In genomic region chr10:127391774-127392173, GRCm38 (mm10) we compare ENCODE assay signal across 31 mouse cellular contexts. TPM values are rescaled to one million over a fixed set of nuclear protein-coding genes. Genes with fewer than 3 reads are reported as not detected.
DNase-seq lines count a peak whose midpoint lies in the region; ATAC-seq and TF ChIP-seq lines count a peak whose summit lies in the region.
"Had no signal": no experiment of that assay in that cellular context is flagged by ENCODE, and none has a peak within 500 bp of the region (broad histone marks: within the 10 kb centered on the region; RNA-seq: fewer than 3 reads in every experiment).

No protein-coding gene starts in this region.

- H3K4me3 ChIP-seq in kidney, adult 2 months (ENCODE audit: insufficient read depth, low read depth, low read length) = no peak overlapping the region
- no peak overlapping the region for H3K4me3 ChIP-seq in kidney, embryonic 16.5 days (ENCODE audit: low read length)
- H3K4me3 ChIP-seq in liver, postnatal 0 days (ENCODE audit: low read depth, low read length) = no peak overlapping the region
- no peak overlapping the region for H3K4me3 ChIP-seq in liver, embryonic 11.5 days (ENCODE audit: low read depth, low read length)
- no peak overlapping the region for H3K4me3 ChIP-seq in ES-E14 (ENCODE audit: insufficient read depth in 1 of 2, low read depth in 1 of 2, low read length in 2 of 2, poor library complexity in 1 of 2, severe bottlenecking in 1 of 2)
- H3K4me3 ChIP-seq in small intestine, adult 2 months (ENCODE audit: low read depth, low read length) = no peak overlapping the region
- H3K4me3 ChIP-seq: forebrain, embryonic 15.5 days; heart, embryonic 13.5 days; limb, embryonic 10.5 days; liver, embryonic 13.5 days; lung, embryonic 15.5 days had no signal

- H3K9me3 ChIP-seq in kidney, embryonic 16.5 days (ENCODE audit: low read length) = no peaks in the 10 kb centered on the region
- no peaks in the 10 kb centered on the region for H3K9me3 ChIP-seq in liver, postnatal 0 days (ENCODE audit: low read length)
- no peaks in the 10 kb centered on the region for H3K9me3 ChIP-seq in liver, embryonic 11.5 days (ENCODE audit: control insufficient read depth, low read length)
- H3K9me3 ChIP-seq in ES-E14 (ENCODE audit: control insufficient read depth, insufficient read depth, low read depth, low read length) = no peaks in the 10 kb centered on the region
- H3K9me3 ChIP-seq: forebrain, embryonic 15.5 days; heart, embryonic 13.5 days; limb, embryonic 10.5 days; liver, embryonic 13.5 days; lung, embryonic 15.5 days had no signal

- in situ Hi-C loops in ES-E14 (cut with MboI; ENCODE audit: low sequenced_read_pairs in 2 of 2, unreplicated experiment in 2 of 2) = no loop called here

- no peak for TF ChIP-seq POLR2A in kidney, adult 2 months (IDR thresholded peaks at IDR 0.05; ENCODE audit: low read depth, low read length)
- TF ChIP-seq POLR2A in small intestine, adult 2 months (IDR thresholded peaks at IDR 0.05; ENCODE audit: low read depth, low read length) = no peak

- no peak for ATAC-seq in kidney, embryonic 16.5 days (ENCODE audit: low FRiP score, low TSS enrichment)
- ATAC-seq in liver, postnatal 0 days = no peak
- no peak for ATAC-seq in liver, embryonic 11.5 days (replicated peaks; ENCODE audit: low FRiP score)
- no peak for ATAC-seq in megakaryocyte-erythroid progenitor cell, adult 5-6 weeks (replicated peaks; ENCODE audit: low FRiP score, low TSS enrichment, poor library complexity, severe bottlenecking)
- ATAC-seq: activated CD4-positive, CD25-positive, alpha-beta regulatory T cell, adult 4 months; forebrain, embryonic 15.5 days; midbrain, embryonic 16.5 days had no signal

- DNase-seq in kidney, adult 2 months = no peak
- no peak for DNase-seq in liver, postnatal 0 days
- DNase-seq in liver, embryonic 11.5 days (ENCODE audit: low spot score) = no peak
- DNase-seq in ES-E14 (ENCODE audit: low read depth, low spot score) = peak; percentile 44
- DNase-seq in urinary bladder, postnatal 14 days (ENCODE audit: low spot score) = no peak
- DNase-seq: adrenal gland, postnatal 10 days; cerebellum, adult 2 months; gastrocnemius, postnatal 10 days; heart, adult 11 months; heart, postnatal 14 days; kidney, adult 9 months; kidney, postnatal 4 days; liver, embryonic 13.5 days; lung, postnatal 36 days had no signal

- no peak overlapping the region for H3K9ac ChIP-seq in kidney, embryonic 16.5 days (replicated peaks; ENCODE audit: low read length)
- no peak overlapping the region for H3K9ac ChIP-seq in liver, postnatal 0 days (replicated peaks)
- H3K9ac ChIP-seq in liver, embryonic 11.5 days (ENCODE audit: low read depth, low read length) = no peak overlapping the region
- H3K9ac ChIP-seq in ES-E14 (ENCODE audit: insufficient read depth, low read depth, low read length, poor library complexity, severe bottlenecking) = no peak overlapping the region
- H3K9ac ChIP-seq: forebrain, embryonic 15.5 days; heart, embryonic 13.5 days; liver, embryonic 13.5 days; lung, embryonic 15.5 days had no signal

- H3K4me2 ChIP-seq in kidney, embryonic 16.5 days (replicated peaks; ENCODE audit: low read depth, low read length) = no peak overlapping the region
- no peak overlapping the region for H3K4me2 ChIP-seq in liver, postnatal 0 days (ENCODE audit: low read depth, low read length)
- no peak overlapping the region for H3K4me2 ChIP-seq in liver, embryonic 11.5 days
- H3K4me2 ChIP-seq: forebrain, embryonic 15.5 days; heart, embryonic 13.5 days; liver, embryonic 13.5 days; lung, embryonic 15.5 days had no signal

- no peak for TF ChIP-seq EP300 in liver, postnatal 0 days (IDR thresholded peaks at IDR 0.05; ENCODE audit: low read depth)

- 0 out of 2 replicates have a peak, but pooled peaks have one; percentile 11 for TF ChIP-seq CTCF in kidney, adult 2 months (conservative IDR thresholded peaks at IDR 0.05; ENCODE audit: insufficient read depth, insufficient read length, low read depth, low read length)
- peak; percentile 28; the same call in 1 of the 2 replicates for TF ChIP-seq CTCF in liver, postnatal 0 days (IDR thresholded peaks at IDR 0.05; ENCODE audit: low read depth)
- TF ChIP-seq CTCF in small intestine, adult 2 months (IDR thresholded peaks at IDR 0.05; ENCODE audit: extremely low read depth, insufficient read length, insufficient replicate concordance, low read depth, low read length) = peak; percentile 9; the same call in 1 of the 2 replicates

- no peak overlapping the region for H3K27ac ChIP-seq in kidney, adult 2 months (ENCODE audit: insufficient read depth, low read depth, low read length)
- H3K27ac ChIP-seq in kidney, embryonic 16.5 days (ENCODE audit: low read length) = no peak overlapping the region
- H3K27ac ChIP-seq in liver, postnatal 0 days (ENCODE audit: low read depth) = no peak overlapping the region
- no peak overlapping the region for H3K27ac ChIP-seq in liver, embryonic 11.5 days (ENCODE audit: low read depth, low read length)
- H3K27ac ChIP-seq in ES-E14 (ENCODE audit: insufficient read depth, low read depth, low read length, poor library complexity, severe bottlenecking) = no peak overlapping the region
- H3K27ac ChIP-seq in small intestine, adult 2 months (ENCODE audit: insufficient read depth, low read depth, low read length) = no peak overlapping the region
- H3K27ac ChIP-seq: forebrain, embryonic 15.5 days; heart, embryonic 13.5 days; limb, embryonic 10.5 days; liver, embryonic 13.5 days; lung, embryonic 15.5 days had no signal

- WGBS in kidney, adult 2 months = 76% methylated on average over 6 of the region's 6 CpGs
- WGBS in kidney, embryonic 16.5 days = 88% methylated on average over 6 of the region's 6 CpGs
- WGBS in liver, postnatal 0 days (ENCODE audit: insufficient replicate concordance) = 76% methylated on average over 6 of the region's 6 CpGs
- WGBS in liver, embryonic 11.5 days = 81% methylated on average over 6 of the region's 6 CpGs
- 84% methylated on average over 6 of the region's 6 CpGs for WGBS in small intestine, adult 2 months

- no peaks in the 10 kb centered on the region for H3K27me3 ChIP-seq in kidney, adult 2 months (replicated peaks; ENCODE audit: control insufficient read depth, insufficient read depth, low read length)
- no peaks in the 10 kb centered on the region for H3K27me3 ChIP-seq in kidney, embryonic 16.5 days (ENCODE audit: insufficient read depth, low read length)
- no peaks in the 10 kb centered on the region for H3K27me3 ChIP-seq in liver, postnatal 0 days (ENCODE audit: insufficient read depth, low read length)
- H3K27me3 ChIP-seq in liver, embryonic 11.5 days (replicated peaks; ENCODE audit: control insufficient read depth, insufficient read depth, low read length) = no peaks in the 10 kb centered on the region
- no peaks in the 10 kb centered on the region for H3K27me3 ChIP-seq in small intestine, adult 2 months (ENCODE audit: control insufficient read depth, insufficient read depth, low read length)
- H3K27me3 ChIP-seq: forebrain, embryonic 15.5 days; heart, embryonic 13.5 days; liver, embryonic 13.5 days; lung, embryonic 15.5 days had no signal

- H3K4me1 ChIP-seq in kidney, adult 2 months (ENCODE audit: control insufficient read depth, insufficient read depth, low read length) = no peaks in the 10 kb centered on the region
- no peaks in the 10 kb centered on the region for H3K4me1 ChIP-seq in kidney, embryonic 16.5 days (ENCODE audit: insufficient read depth, low read length)
- H3K4me1 ChIP-seq in liver, postnatal 0 days (ENCODE audit: insufficient read depth) = no peaks in the 10 kb centered on the region
- H3K4me1 ChIP-seq in liver, embryonic 11.5 days (replicated peaks; ENCODE audit: control insufficient read depth, insufficient read depth, low read length) = no peaks in the 10 kb centered on the region
- H3K4me1 ChIP-seq in ES-E14 (ENCODE audit: control insufficient read depth in 2 of 2, insufficient read depth in 2 of 2, low read length in 2 of 2, poor library complexity in 1 of 2) = no peaks in the 10 kb centered on the region
- H3K4me1 ChIP-seq in small intestine, adult 2 months (ENCODE audit: control insufficient read depth, insufficient read depth, insufficient read length, low read length) = no peaks in the 10 kb centered on the region
- H3K4me1 ChIP-seq: forebrain, embryonic 15.5 days; limb, embryonic 10.5 days; lung, embryonic 15.5 days had no signal

- H3K36me3 ChIP-seq in kidney, adult 2 months (ENCODE audit: control insufficient read depth, insufficient read depth, low read length) = peaks cover 2% of the 10 kb centered on the region; the same call in 1 of the 2 replicates
- peaks cover 14% of the 10 kb centered on the region; the same call in 1 of the 2 replicates for H3K36me3 ChIP-seq in kidney, embryonic 16.5 days (ENCODE audit: insufficient read depth, low read length)
- peaks cover 6% of the 10 kb centered on the region; the same call in 1 of the 2 replicates for H3K36me3 ChIP-seq in liver, postnatal 0 days (replicated peaks; ENCODE audit: insufficient read depth, low read length)
- H3K36me3 ChIP-seq in liver, embryonic 11.5 days (ENCODE audit: control insufficient read depth, insufficient read depth, low read length) = peaks cover 8% of the 10 kb centered on the region; the same call in 1 of the 2 replicates
- H3K36me3 ChIP-seq in ES-E14 (ENCODE audit: control insufficient read depth, insufficient read depth, low read length, poor library complexity, severe bottlenecking) = no peaks in the 10 kb centered on the region
- peaks cover 14% of the 10 kb centered on the region for H3K36me3 ChIP-seq in small intestine, adult 2 months (ENCODE audit: control insufficient read depth, insufficient read depth, low read length)

RNA-seq across cellular contexts. Expression of gene R3hdm2, which starts 11.6 kb away (rescaled TPM):
- 93.8 and 101 TPM in 2 replicates for polyA plus RNA-seq in kidney, adult 2 months (2012; rRNA removed)
- polyA plus RNA-seq in kidney, embryonic 16.5 days (2015; fragmentation: Nextera tagmentation; extraction: Ambion mirVana) = 28.1 and 29.0 TPM in 2 replicates
- polyA plus RNA-seq in liver, postnatal 0 days (2015; fragmentation: Nextera tagmentation; extraction: Ambion mirVana) = 16.6 and 17.3 TPM in 2 replicates
- polyA plus RNA-seq in liver, embryonic 11.5 days (2014; fragmentation: Nextera tagmentation; extraction: Ambion mirVana) = 25.4 and 33.8 TPM in 2 replicates
- total RNA-seq in ES-E14 (2012; rRNA removed) = 25.5 and 26.1 TPM in 2 replicates
- polyA plus RNA-seq in small intestine, adult 2 months (2012; rRNA removed) = 42.6 and 103 TPM in 2 replicates
- total RNA-seq in megakaryocyte-erythroid progenitor cell, adult 5-6 weeks (2014; fragmentation: Nextera tagmentation) = 46.8 and 49.9 TPM in 2 replicates
- 25.3 and 38.5 TPM in 2 replicates for total RNA-seq in megakaryocyte-erythroid progenitor cell, adult 5-6 weeks (2017)

RNA-seq across cellular contexts. Expression of gene Inhbc, which starts 21.5 kb away (rescaled TPM):
- polyA plus RNA-seq in kidney, adult 2 months (2012; rRNA removed) = 0.12 TPM in 1 of 2 replicates, not detected in the other
- polyA plus RNA-seq in kidney, embryonic 16.5 days (2015; fragmentation: Nextera tagmentation; extraction: Ambion mirVana) = 0.09 and 0.24 TPM in 2 replicates
- polyA plus RNA-seq in liver, postnatal 0 days (2015; fragmentation: Nextera tagmentation; extraction: Ambion mirVana) = 21.0 and 27.2 TPM in 2 replicates
- polyA plus RNA-seq in liver, embryonic 11.5 days (2014; fragmentation: Nextera tagmentation; extraction: Ambion mirVana) = 1.1 and 1.4 TPM in 2 replicates
- 0.36 and 1.2 TPM in 2 replicates for total RNA-seq in ES-E14 (2012; rRNA removed)
- 0.09 TPM in 1 of 2 replicates, not detected in the other for polyA plus RNA-seq in small intestine, adult 2 months (2012; rRNA removed)
- total RNA-seq in megakaryocyte-erythroid progenitor cell, adult 5-6 weeks (2014; fragmentation: Nextera tagmentation) = not detected in 2 replicates
- not detected in 2 replicates for total RNA-seq in megakaryocyte-erythroid progenitor cell, adult 5-6 weeks (2017)
- total RNA-seq: gastrocnemius, postnatal 10 days; heart, postnatal 14 days; layer of hippocampus, postnatal 10 days; left cerebral cortex, adult 8-10 months had no signal
- polyA plus RNA-seq: activated CD4-positive, CD25-positive, alpha-beta regulatory T cell, adult 4 months; C2C12; cerebellum, adult 2 months; embryonic facial prominence, embryonic 14.5 days; forebrain, embryonic 15.5 days; heart, embryonic 13.5 days; hindbrain, embryonic 11.5 days; midbrain, embryonic 16.5 days; neural tube, embryonic 14.5 days; thymus, postnatal 0 days; urinary bladder, adult 2 months had no signal

RNA-seq across cellular contexts. Expression of gene Inhbe, which starts 37.6 kb away (rescaled TPM):
- not detected in 2 replicates for polyA plus RNA-seq in kidney, adult 2 months (2012; rRNA removed)
- 0.08 TPM in 1 of 2 replicates, not detected in the other for polyA plus RNA-seq in kidney, embryonic 16.5 days (2015; fragmentation: Nextera tagmentation; extraction: Ambion mirVana)
- polyA plus RNA-seq in liver, postnatal 0 days (2015; fragmentation: Nextera tagmentation; extraction: Ambion mirVana) = 18.4 and 29.0 TPM in 2 replicates
- 0.04 and 0.09 TPM in 2 replicates for polyA plus RNA-seq in liver, embryonic 11.5 days (2014; fragmentation: Nextera tagmentation; extraction: Ambion mirVana)
- total RNA-seq in ES-E14 (2012; rRNA removed) = 0.22 and 0.69 TPM in 2 replicates
- not detected in 2 replicates for polyA plus RNA-seq in small intestine, adult 2 months (2012; rRNA removed)
- not detected in 2 replicates for total RNA-seq in megakaryocyte-erythroid progenitor cell, adult 5-6 weeks (2014; fragmentation: Nextera tagmentation)
- total RNA-seq in megakaryocyte-erythroid progenitor cell, adult 5-6 weeks (2017) = not detected in 2 replicates
- total RNA-seq: gastrocnemius, postnatal 10 days; heart, postnatal 14 days; layer of hippocampus, postnatal 10 days had no signal
- polyA plus RNA-seq: C2C12; cerebellum, adult 2 months; embryonic facial prominence, embryonic 14.5 days; forebrain, embryonic 15.5 days; heart, embryonic 13.5 days; lung, embryonic 15.5 days; thymus, postnatal 0 days; urinary bladder, adult 2 months had no signal

RNA-seq across cellular contexts. Expression of gene Gli1, which starts 50.0 kb away (rescaled TPM):
- polyA plus RNA-seq in kidney, adult 2 months (2012; rRNA removed) = 1.7 and 3.0 TPM in 2 replicates
- polyA plus RNA-seq in kidney, embryonic 16.5 days (2015; fragmentation: Nextera tagmentation; extraction: Ambion mirVana) = 7.5 and 9.5 TPM in 2 replicates
- polyA plus RNA-seq in liver, postnatal 0 days (2015; fragmentation: Nextera tagmentation; extraction: Ambion mirVana) = 0.04 TPM in 2 replicates
- polyA plus RNA-seq in liver, embryonic 11.5 days (2014; fragmentation: Nextera tagmentation; extraction: Ambion mirVana) = 2.1 and 2.2 TPM in 2 replicates
- 14.9 and 47.3 TPM in 2 replicates for total RNA-seq in ES-E14 (2012; rRNA removed)
- 5.5 and 10.4 TPM in 2 replicates for polyA plus RNA-seq in small intestine, adult 2 months (2012; rRNA removed)
- not detected in 2 replicates for total RNA-seq in megakaryocyte-erythroid progenitor cell, adult 5-6 weeks (2014; fragmentation: Nextera tagmentation)
- total RNA-seq in megakaryocyte-erythroid progenitor cell, adult 5-6 weeks (2017) = not detected in 2 replicates

Comparison
In these comparisons a context has a peak if more than half of its experiments do, and no peak if none do; other contexts are left out.
1. RNA of gene Inhbe, which starts 37.6 kb away (polyA plus RNA-seq): 18.4 to 29.0 TPM in liver, postnatal 0 days; 0.04 to 0.09 TPM in liver, embryonic 11.5 days, not detected in kidney, adult 2 months, 0.08 TPM in kidney, embryonic 16.5 days and not detected in small intestine, adult 2 months; every median in the first group is over 10 times any median in the second.
2. Peak in every context shown above with its lines, with median percentiles within 50 percentile points of each other: CTCF ChIP-seq.